Mouse (Mus musculus) kidney, adult 8-10 months (tissue): ENCODE measurements at regions not wholly inside any gene's neighbourhood (a gene's known extent, or its start where the extent isn't known, plus 50 kb on each side); places are given as distances from the start of the nearest gene placed in this dataset.
"Not testable (repeated sequence)": the region's sequence is repeated elsewhere in the genome, so short reads cannot be mapped to it uniquely, and the experiment has no call there.

Experiments used
- DNase-seq, 2 experiments: peaks; one replicate each; pipeline ENCODE4 v3.0.0; 2022

- no peak for DNase-seq
Measured at GRCm38 (mm10) chr17:61337094-61337493, 1544.0 kb downstream of the Efna5 start.

GRCm38 (mm10) chr17:61325401-61325800 lies 1555.7 kb downstream of the Efna5 start:
- no peak for DNase-seq

DNA sequence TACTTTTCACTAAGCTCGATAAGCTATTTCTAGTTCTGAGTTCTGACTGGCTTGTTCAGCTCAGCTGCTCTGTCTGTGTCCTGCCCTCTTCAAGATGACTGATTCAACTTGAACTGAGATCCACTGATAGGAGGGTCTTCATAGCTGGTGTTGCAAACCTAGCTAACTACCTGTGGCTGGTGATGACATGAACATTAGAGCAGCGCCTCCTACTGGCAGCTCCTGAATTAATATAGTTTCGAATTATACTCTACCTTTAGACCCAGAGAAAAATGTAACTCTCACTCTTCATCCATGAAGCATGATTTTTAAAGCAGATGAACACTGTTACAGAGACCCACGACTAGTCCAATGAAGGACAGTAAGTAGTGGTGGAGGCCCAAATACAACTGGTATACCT lies 1560.3 kb downstream of the Efna5 start:
- DNase-seq: no peak

DNA sequence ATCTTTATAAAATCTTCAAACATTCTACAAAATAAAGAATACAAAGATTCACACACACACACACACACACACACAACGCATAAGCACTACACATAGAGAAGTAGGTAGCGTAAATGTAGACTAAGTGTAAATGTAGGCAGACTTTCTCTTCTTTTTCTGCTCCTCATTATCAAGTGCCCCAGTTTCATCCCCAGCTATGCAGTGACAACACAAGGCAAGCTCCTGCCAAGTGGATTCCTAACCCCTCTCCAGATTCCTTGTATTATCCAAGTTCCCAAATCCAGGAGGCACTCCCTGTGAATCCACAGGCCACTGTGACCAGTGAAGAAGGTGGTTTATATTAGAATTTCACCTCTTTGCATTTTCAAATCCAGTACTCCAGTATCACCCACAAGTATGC lies 1567.7 kb downstream of the Efna5 start:
- DNase-seq: no peak

DNA sequence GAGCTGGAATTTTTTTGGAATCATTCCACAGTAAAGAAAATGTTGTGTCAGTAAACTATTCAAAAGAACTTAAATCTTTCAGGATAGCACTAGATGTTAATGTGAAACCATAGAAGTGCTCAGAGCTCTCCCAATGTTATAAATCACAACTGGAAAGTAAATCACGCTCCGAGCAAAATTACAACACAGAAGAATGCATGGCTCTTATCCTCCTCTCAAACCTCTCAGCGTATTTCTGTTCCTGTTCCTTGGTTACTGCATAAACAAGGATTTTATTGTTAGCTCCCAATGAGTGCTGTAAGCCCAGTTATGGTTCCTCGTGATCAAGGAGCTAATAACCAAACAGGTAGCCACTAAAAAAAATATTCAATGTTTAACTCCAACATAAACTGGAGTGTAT lies 1569.9 kb downstream of the Efna5 start:
- DNase-seq: no peak

- no peak for DNase-seq
Measured at GRCm38 (mm10) chr17:61303611-61304010, 1577.5 kb downstream of the Efna5 start.

GRCm38 (mm10) chr17:61301984-61302383 lies 1579.1 kb downstream of the Efna5 start:
- DNase-seq: peak; percentile 13 to 17

DNA sequence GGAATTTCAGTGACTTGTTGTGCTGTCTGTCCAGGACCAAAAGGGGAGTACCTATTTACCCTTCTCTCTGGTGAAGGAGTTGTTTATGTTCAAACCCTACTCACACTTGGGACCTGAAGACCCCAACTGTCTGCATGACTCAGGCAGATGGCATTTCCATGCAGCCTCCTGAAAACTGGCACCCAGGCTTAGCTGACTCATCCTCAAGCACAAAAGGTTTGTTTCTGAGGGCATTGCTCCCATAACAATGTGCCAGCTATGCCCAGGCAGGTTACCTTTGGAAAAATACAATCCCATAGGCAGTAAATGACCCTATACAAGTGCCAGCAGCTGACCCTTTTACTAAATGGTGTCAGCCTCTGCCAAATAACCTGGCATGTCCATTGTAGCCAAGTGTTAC lies 1579.9 kb downstream of the Efna5 start:
- no peak for DNase-seq

DNA sequence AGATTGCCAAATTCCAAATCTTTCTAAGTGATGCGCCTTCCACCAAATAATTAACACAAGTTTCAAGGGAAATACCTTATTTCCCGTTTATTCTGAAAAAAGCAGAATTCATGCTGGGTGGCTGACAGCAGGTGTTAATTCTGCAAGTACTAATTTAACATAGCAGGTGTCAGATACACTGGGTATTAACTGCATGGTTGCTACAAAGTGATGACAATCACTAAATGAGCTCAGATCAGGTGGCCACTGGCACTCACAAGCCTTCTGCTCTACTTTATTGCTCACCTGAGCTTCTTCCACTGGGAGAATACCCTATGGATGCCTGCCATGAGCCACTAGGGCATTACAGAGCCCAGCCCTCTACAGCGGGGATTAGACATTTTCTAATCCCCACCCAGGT lies 1590.0 kb downstream of the Efna5 start:
- no peak for DNase-seq

- DNase-seq: no peak
Measured at GRCm38 (mm10) chr17:61288590-61288989, 1592.5 kb downstream of the Efna5 start.

GRCm38 (mm10) chr17:61273631-61274030 lies 1607.5 kb downstream of the Efna5 start:
- no peak for DNase-seq

GRCm38 (mm10) chr17:61256526-61256925 lies 1624.6 kb downstream of the Efna5 start:
- not testable (repeated sequence) for DNase-seq

DNA sequence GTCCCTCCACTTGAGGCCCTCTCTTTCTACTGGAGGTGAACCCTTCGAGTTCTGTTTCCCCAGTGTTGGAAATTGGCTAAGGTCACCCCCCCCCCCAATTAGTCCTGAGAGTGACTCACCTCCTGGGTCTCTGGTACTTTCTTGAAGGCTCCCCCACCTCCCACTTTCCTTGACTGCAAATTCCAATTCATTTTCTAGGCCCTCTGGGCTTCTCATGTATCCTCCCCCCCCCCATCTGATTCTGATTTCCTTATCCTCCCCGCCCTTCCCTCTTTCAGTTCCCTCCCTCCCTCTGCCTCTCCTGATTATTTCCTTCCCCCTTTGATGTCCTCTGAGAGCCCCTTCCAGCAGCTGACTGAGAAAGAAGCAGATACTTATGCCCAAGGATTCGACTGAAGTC lies 1632.7 kb downstream of the Efna5 start:
- no peak for DNase-seq

DNA sequence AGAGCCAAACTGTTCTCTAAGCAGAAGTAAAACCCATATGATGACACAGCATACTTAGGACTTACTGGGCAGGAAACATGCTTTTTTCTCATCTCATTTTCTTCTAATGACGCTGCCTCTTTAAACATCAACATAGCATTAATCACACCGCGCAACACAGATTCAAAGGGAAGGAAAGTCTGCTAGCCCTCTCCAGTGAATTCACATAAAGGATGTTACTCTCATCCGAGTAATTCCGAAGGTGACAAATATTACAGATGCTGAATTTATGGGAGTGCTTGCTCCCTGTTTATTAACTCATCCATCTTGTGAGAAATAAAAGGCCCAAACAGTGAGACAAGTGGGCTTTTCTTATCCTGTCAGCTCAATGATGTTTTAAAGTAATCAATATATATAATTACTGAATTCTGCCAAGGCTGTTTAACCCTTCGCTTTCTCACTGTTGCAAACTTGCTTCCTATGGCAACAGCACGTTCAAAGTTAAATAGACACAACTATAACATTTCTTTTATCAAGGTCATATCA lies 1663.9 kb downstream of the Efna5 start:
- no peak for DNase-seq

DNA sequence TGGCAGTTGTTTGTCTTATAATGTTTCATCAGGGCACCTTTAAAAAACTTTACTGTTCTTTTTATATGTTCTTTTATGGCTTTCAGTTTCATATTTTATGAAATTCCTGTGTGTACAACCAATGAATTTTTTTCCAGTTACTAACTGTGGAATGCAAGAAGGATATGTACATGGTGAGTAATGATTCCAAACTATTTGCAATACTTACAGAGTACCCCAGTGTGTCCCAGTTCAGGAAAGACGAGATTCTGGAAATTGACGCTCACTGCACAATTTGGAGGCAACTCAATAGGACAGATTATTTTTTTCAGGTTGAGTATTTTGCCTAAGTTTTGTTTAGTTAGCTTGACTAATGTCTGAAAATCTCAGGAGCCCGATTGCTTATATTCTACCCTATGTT lies 1676.8 kb downstream of the Efna5 start:
- no peak for DNase-seq

GRCm38 (mm10) chr17:61187880-61188279 lies 1693.2 kb downstream of the Efna5 start:
- DNase-seq: not testable (repeated sequence)

- DNase-seq: no peak
Measured at GRCm38 (mm10) chr17:61176586-61176985, 1704.5 kb downstream of the Efna5 start.

DNA sequence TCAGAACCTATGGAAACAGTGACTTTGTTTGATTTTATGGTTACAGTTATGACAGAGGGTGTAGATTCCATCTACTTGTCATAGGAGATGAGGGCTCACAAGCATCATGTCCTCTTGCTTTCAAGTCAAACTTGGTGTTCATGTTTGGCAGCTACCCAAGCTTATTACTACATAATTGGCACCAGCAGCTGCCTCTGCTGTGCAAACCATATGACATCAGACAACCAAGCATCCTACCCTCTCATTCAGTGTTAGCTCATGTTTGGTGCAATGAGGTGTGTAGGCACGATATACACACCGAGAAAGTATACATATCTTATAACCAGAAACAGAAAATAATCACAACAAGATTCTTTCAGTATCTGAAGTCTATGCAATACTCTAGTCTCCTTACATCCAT lies 1721.7 kb downstream of the Efna5 start:
- no peak for DNase-seq

- DNase-seq: no peak
Measured at GRCm38 (mm10) chr17:61137006-61137405, 1744.1 kb downstream of the Efna5 start.

- DNase-seq: no peak
Measured at GRCm38 (mm10) chr17:61127767-61128166, 1753.3 kb downstream of the Efna5 start.

DNA sequence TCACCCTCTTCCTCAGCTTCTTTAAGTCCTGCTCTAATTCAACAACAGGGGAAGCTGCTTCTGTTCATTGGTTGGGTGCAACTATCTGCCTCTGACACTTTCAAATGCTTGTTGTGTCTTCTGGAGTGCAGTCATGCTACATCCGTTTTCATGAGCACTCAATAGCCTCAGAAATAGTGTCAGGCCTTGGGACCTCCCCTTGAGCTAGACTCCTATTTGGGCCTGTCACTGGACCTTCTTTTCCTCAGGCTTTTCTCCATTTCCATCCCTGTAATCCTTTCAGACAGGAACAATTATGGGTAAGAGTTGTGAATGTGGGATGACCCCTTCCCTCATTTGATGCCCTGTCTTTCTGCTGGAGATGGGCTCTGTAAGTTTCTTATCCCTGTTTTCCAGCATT lies 1774.8 kb downstream of the Efna5 start:
- no peak for DNase-seq

DNA sequence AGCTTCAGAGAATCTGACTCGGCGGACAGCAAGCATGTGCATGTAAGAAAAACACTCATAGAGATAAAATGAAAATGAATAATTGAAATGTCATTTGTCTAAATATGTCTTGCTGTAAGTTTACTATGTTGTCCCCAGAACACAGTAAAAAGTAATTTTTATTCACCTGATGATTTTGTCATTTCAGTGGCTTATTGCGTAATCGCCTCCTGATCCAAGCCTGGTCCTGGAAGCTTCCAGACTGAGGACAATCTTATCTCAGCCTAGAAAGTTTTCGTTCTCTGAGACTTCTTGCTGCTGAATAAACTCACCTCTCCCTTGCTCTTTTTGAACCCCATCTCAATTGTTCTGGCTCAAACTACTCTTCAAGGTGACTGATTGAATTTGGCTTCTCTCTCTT lies 1820.7 kb downstream of the Efna5 start:
- DNase-seq: no peak

DNA sequence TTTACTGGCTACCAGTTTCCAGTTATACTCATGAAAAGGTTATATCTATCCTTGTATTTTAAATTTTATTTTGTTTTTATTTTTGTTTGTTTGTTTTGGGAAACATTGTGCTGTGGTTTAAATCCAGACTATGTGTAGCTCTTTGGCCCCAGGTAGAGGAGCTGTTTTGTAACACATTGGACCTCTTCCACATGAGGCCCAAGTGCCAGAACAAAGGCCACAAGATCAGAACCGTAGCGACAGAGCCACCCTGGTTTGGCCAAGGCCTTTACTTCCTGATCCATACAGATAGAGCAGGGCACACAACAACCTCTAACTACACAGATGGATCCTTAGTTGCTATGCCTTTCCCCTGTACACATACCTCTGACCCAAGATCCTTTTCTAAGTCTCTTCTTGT lies 1822.6 kb downstream of the Efna5 start:
- DNase-seq: no peak

DNA sequence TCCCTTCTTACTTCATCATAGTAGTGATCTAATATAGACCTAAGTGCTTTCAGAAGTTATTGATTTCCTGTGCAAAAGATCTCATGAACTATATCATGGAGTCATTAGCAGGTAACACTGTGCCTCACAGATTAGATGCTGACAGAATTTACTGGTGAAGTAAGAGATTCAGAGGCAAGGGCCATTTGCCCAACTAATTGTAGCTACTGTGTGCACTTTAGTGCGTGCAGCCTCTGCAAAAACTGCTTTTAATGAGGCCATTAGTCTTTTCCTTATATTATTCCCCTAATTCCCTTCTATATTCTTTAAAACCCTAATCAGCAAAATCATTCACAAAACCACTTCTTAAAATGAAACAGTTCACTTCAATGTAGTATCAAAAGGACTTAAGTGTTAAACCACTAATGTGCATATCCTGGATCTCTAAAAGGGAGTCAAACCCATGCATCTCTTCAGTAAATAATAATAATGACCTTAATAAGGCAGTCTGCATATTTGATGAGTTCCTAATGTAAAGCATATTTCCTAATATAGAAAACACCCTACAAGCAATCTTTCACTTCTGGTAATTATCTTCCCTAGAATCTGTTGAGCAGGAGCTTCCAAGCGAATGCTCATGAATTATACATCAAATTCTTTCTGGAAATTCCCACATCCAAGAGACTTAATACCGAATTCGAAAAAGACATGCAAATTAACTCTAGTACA lies 1847.4 kb downstream of the Efna5 start:
- no peak for DNase-seq

GRCm38 (mm10) chr17:61018647-61019046 lies 1862.5 kb downstream of the Efna5 start:
- no peak for DNase-seq
